Mouse (Mus musculus) MEL (cell line): Measurements from ENCODE around the gene Smarca2.

Experiments
- BHLHE40 ChIP-seq: IDR thresholded peaks from 2 replicates; pipeline ENCODE4 v1.6.1; 2012; ENCODE audit warnings: low read depth, mild to moderate bottlenecking, inconsistent platforms, low read length, improper control_type of control experiment, borderline replicate concordance
- CHD1 ChIP-seq: IDR thresholded peaks from 2 replicates; pipeline ENCODE4 v1.6.1; 2012; ENCODE audit warnings: low read depth, mild to moderate bottlenecking, inconsistent platforms, low read length, improper control_type of control experiment
- CTCF ChIP-seq, 3 experiments: IDR thresholded peaks in 2 of 3; conservative IDR thresholded peaks in 1 of 3; 2 replicates each; pipeline ENCODE4 v1.5.1; 2011 to 2012; ENCODE audit warnings: low read length in 3 of 3, low read depth in 2 of 3, mild to moderate bottlenecking in 2 of 3, improper control_type of control experiment in 1 of 3, inconsistent platforms in 1 of 3, mixed read lengths in 1 of 3, moderate library complexity in 1 of 3; ENCODE audit not compliant: control insufficient read depth in 1 of 3, insufficient read depth in 1 of 3, poor library complexity in 1 of 3, severe bottlenecking in 1 of 3
- E2F4 ChIP-seq: IDR thresholded peaks from 2 replicates; pipeline ENCODE4 v1.6.1; 2011; ENCODE audit warnings: low read depth, low read length, improper control_type of control experiment, borderline replicate concordance
- EP300 ChIP-seq, 2 experiments: IDR thresholded peaks; 2 replicates each; pipeline ENCODE4 v1.6.1; 2011; ENCODE audit warnings: improper control_type of control experiment in 2 of 2, low read length in 2 of 2, low read depth in 1 of 2, mild to moderate bottlenecking in 1 of 2
- GATA1 ChIP-seq: IDR thresholded peaks from 2 replicates; pipeline ENCODE4 v1.6.1; 2011; ENCODE audit warnings: low read depth, low read length, improper control_type of control experiment
- MAZ ChIP-seq: IDR thresholded peaks from 2 replicates; pipeline ENCODE4 v1.6.1; 2012; ENCODE audit warnings: low read depth, mild to moderate bottlenecking, inconsistent platforms, low read length, improper control_type of control experiment
- RCOR1 ChIP-seq: IDR thresholded peaks from 2 replicates; pipeline ENCODE4 v1.6.1; 2012; ENCODE audit warnings: low read depth, mild to moderate bottlenecking, inconsistent platforms, low read length, improper control_type of control experiment
- SIN3A ChIP-seq: IDR thresholded peaks from 2 replicates; pipeline ENCODE4 v1.6.1; 2012; ENCODE audit warnings: low read length, improper control_type of control experiment, inconsistent platforms
- TBP ChIP-seq: IDR thresholded peaks from 2 replicates; pipeline ENCODE4 v1.8.0; 2011; ENCODE audit warnings: low read depth, low read length, improper control_type of control experiment
- ZC3H11A ChIP-seq: IDR thresholded peaks from 2 replicates; pipeline ENCODE4 v1.6.1; 2012; ENCODE audit warnings: low read depth, mild to moderate bottlenecking, inconsistent platforms, low read length, improper control_type of control experiment

DNA sequence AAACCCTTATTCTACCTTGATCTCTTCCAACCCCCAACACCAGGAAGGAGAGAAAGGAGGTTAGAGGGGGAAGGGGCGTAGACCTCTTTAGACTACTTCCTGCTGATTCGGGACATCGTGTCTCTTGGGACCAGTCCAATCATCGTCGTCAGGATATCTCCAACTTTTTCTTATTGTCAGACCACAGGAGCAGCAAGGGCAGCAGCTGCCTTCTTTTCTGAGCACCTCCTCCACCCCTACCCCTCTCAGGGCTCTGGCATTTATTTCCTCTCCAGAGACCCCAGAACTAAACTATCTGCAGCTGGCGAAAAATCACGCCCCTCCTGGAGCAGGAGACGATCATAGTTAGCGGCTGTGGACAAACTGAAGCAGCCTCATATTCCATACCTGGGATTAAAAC is 122.9 kb downstream of the Smarca2 start:
- no peak for TF ChIP-seq BHLHE40
- no peak for TF ChIP-seq MAZ
- no peak for TF ChIP-seq ZC3H11A
- TF ChIP-seq EP300 (IDR thresholded peaks at IDR 0.05; ENCODE audit: low read depth in 1 of 2, low read length in 2 of 2), result no peak
- no peak for TF ChIP-seq CTCF (IDR thresholded peaks at IDR 0.05 in 2 of 3, conservative IDR thresholded peaks at IDR 0.05 in 1 of 3; ENCODE audit: control insufficient read depth in 1 of 3, insufficient read depth in 1 of 3, low read depth in 2 of 3, low read length in 3 of 3, poor library complexity in 1 of 3, severe bottlenecking in 1 of 3)
- TF ChIP-seq SIN3A, result no peak
- no peak for TF ChIP-seq RCOR1
- no peak for TF ChIP-seq CHD1
- no peak for TF ChIP-seq TBP
- no peak for TF ChIP-seq GATA1
- no peak for TF ChIP-seq E2F4
